Mouse (Mus musculus): ENCODE data around the gene Zfyve26. TPM values are rescaled to one million over a fixed set of nuclear protein-coding genes. Genes with fewer than 3 reads are reported as not detected.

Gene Zfyve26
- total RNA-seq (2023) = 79.6 TPM

DNA sequence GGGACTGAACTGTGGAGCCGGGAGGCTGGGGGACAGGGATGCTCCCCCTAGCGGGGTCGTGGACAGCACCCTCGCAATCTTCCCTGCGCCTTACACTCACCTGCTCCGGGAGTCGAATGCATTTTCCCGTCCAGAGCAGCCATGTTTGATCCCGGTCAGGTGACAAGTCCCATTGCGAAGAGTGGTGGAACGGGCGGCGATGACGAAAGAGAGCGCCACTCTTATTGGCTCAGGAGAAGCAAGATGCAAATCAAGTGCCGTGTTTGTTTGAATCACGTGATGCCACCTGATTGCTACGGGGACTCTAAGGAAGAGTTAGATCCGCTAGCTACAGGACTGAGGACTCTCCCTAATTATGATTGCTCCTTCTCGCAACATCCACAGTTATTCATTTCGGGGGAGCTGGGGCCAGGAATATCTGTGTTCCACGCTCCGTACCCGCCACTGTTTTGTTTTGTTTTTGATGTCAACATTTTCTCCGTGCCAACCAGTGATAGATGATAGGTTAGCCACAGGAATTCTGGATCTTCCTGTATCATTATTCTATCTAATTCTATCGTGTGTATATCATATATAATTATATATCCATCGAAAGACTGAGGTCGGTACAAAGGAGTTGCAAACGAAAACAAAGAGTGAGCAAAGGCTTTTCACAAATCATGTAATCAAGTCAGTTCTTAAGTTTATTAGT is at the start of gene Zfyve26:
Gene Zfyve26, minus strand, starts transcription at position 179 of the 691 bp plus-strand sequence.

DNA sequence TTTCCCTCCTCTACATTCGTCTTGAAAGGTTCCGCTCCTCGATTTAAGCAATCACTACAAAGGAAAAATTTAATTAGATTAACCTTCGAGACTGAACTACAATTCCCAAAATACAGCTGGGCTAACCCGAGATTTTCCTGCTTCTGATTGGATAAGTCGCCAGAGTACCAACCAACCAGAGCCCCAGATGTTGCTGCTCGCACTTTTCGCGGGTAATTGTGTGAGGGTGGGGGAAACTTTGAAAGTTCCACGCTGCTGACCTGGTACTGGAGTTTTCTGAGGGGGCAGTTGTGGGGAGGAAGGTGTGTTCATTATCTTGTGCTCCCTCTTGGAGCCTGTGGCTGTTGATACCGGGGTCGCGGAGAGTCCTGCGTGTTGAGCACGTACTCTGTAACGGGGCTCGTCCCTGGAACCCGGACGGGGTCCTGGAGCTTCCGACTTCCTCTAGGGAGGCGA is 1.0 kb upstream of the Zfyve26 start, which contains the start of gene Rad51b:
Gene Rad51b, plus strand, starts transcription at position 162 of the 456 bp plus-strand sequence.

DNA sequence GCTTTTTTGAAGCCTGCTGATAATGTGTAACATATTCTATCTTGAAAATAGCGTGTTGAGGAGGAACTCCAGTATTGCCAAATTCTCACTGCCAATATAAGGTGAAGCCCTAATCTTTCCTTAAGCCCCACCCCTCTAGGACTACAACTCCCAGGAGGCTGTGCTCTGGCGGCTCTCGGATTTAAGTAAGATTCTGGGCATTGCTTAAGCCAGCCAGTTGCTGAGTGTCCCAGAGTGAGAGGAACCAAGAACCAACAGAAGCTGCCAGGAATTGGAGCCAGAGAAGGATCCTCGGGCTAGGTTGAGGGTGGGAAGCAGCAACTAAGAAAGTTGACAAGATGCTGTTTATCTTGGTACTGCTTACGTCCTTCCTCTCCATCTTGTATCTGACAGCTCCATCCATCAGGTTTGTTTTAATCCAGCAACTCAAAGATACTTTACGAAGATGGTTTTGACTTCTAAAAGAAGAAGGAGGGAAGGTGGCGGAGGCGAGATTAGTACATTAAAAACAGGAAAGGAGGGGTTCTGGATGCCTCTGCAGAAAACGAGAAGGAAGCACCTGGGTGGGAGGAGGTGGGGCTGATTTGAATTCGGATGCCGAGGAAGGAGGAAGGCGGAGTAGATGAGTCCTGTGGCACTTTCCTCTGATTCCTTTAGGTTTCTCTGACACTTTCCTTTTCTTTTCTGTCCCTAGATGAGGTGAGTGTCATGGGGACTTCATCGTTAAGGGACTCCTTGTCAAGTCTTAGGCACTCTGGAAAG is 87.2 kb downstream of the Zfyve26 start, which contains the start of gene Rdh12:
Gene Rdh12, plus strand, starts transcription at position 212 of the 762 bp plus-strand sequence.

DNA sequence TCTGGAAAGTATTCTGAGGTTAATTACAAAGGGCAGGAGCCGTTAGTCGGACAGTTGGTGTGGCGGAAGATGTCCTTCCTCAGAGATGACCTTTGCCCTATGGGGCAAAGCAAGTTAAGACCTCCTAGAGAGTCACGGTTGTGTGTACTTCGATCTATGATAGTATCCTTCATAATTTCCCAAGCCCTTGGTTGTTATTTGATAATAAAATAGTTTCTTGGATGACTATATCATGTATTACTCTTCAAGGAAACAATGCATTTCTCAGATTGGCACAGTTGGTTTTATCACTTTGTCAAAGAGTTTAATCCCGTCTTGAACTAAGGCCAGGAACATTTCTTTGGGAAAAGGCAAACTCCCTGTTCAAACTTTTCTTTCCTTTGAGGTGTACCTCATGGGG is 103.9 kb downstream of the Zfyve26 start, which contains the start of gene Rdh11:
Gene Rdh11, minus strand, starts transcription at position 101 of the 400 bp plus-strand sequence.

Other genes starting within 250 kb of the Zfyve26 start
- 7.0 TPM for gene Pigh, start 206.7 kb downstream of the Zfyve26 start, total RNA-seq (2023)
- not detected for gene Arg2, start 165.5 kb downstream of the Zfyve26 start, total RNA-seq (2023)
- 58.4 TPM for gene Vti1b, start 123.6 kb downstream of the Zfyve26 start, total RNA-seq (2023)
- gene Rdh11, start 104.0 kb downstream of the Zfyve26 start, total RNA-seq (2023) = 14.2 TPM
- gene Rdh12, start 87.4 kb downstream of the Zfyve26 start, total RNA-seq (2023) = 2.9 TPM
- gene Rad51b, start 978 bp upstream of the Zfyve26 start, total RNA-seq (2023) = 1.3 TPM